24 mouse cellular contexts compared by ENCODE assay signal in the genomic region with DNA sequence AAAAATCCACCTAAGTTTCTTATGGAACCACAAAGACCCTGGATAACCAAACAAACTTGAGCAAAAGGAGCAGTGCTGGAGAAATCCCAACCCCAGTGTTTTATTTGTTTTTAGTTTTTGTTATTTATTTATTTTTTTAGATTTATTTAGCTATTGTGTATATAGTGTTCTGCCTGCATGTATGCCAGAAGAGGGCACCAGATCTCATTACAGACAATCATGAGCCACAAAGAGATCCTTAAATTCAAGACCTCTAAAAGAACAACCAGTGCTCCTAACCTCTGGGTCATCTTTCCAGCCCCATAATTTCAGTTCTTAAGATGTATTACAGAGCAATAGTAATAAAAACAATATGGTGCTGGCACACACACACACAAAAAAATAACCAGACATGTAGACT. TPM values are rescaled to one million over a fixed set of nuclear protein-coding genes. Genes with fewer than 3 reads are reported as not detected.
DNase-seq lines count a peak whose midpoint lies in the region; ATAC-seq and TF ChIP-seq lines count a peak whose summit lies in the region.
"Had no signal": no experiment of that assay in that cellular context is flagged by ENCODE, and none has a peak within 500 bp of the region (broad histone marks: within the 10 kb centered on the region; RNA-seq: fewer than 3 reads in every experiment).

No protein-coding gene starts in this region.

- TF ChIP-seq RAD21 in MEL (IDR thresholded peaks at IDR 0.05; ENCODE audit: low read depth, low read length), result peak; percentile 59

- no peak overlapping the region for H3K4me2 ChIP-seq in heart, postnatal 0 days (ENCODE audit: low read depth, low read length)
- no peak overlapping the region for H3K4me2 ChIP-seq in lung, embryonic 14.5 days
- H3K4me2 ChIP-seq in forebrain, embryonic 11.5 days (ENCODE audit: low read depth, low read length, severe bottlenecking), result no peak overlapping the region
- H3K4me2 ChIP-seq: forebrain, embryonic 15.5 days; lung, embryonic 15.5 days had no signal

- no peaks in the 10 kb centered on the region for H3K79me2 ChIP-seq in MEL (ENCODE audit: control insufficient read depth, insufficient read depth, low read length, poor library complexity)

- TF ChIP-seq CTCF in heart, postnatal 0 days (IDR thresholded peaks at IDR 0.05; ENCODE audit: low read depth), result peak; percentile 31
- TF ChIP-seq CTCF in lung, embryonic 14.5 days (IDR thresholded peaks at IDR 0.05; ENCODE audit: low read depth), result 0 out of 2 replicates have a peak, but pooled peaks have one; percentile 15
- peak in 2 of 3 experiments; percentile 8 to 53; a peak in 2 of 6 replicates for TF ChIP-seq CTCF in MEL (IDR thresholded peaks at IDR 0.05 in 2 of 3, conservative IDR thresholded peaks at IDR 0.05 in 1 of 3; ENCODE audit: control insufficient read depth in 1 of 3, insufficient read depth in 1 of 3, low read depth in 2 of 3, low read length in 3 of 3, poor library complexity in 1 of 3, severe bottlenecking in 1 of 3)

- no peak overlapping the region for H3K4me3 ChIP-seq in heart, postnatal 0 days (ENCODE audit: low read depth, low read length)
- H3K4me3 ChIP-seq in lung, embryonic 14.5 days (ENCODE audit: low read depth, low read length), result no peak overlapping the region
- no peak overlapping the region for H3K4me3 ChIP-seq in MEL (ENCODE audit: control insufficient read depth in 1 of 2, insufficient read depth in 1 of 2, low read depth in 2 of 2, low read length in 2 of 2)
- H3K4me3 ChIP-seq in forebrain, embryonic 11.5 days (ENCODE audit: low read depth, low read length), result no peak overlapping the region
- H3K4me3 ChIP-seq: forebrain, embryonic 15.5 days; lung, embryonic 15.5 days had no signal

- no peaks in the 10 kb centered on the region for H3K9me3 ChIP-seq in heart, postnatal 0 days (replicated peaks; ENCODE audit: control insufficient read depth, low read length)
- no peaks in the 10 kb centered on the region for H3K9me3 ChIP-seq in lung, embryonic 14.5 days (ENCODE audit: low read depth, low read length)
- no peaks in the 10 kb centered on the region for H3K9me3 ChIP-seq in MEL (replicated peaks; ENCODE audit: insufficient read depth, low read length)
- no peaks in the 10 kb centered on the region for H3K9me3 ChIP-seq in forebrain, embryonic 11.5 days (ENCODE audit: control insufficient read depth, low read length)
- H3K9me3 ChIP-seq: forebrain, embryonic 15.5 days; lung, embryonic 15.5 days had no signal

- H3K36me3 ChIP-seq in heart, postnatal 0 days (replicated peaks; ENCODE audit: control insufficient read depth, insufficient read depth, low read length), result no peaks in the 10 kb centered on the region
- H3K36me3 ChIP-seq in lung, embryonic 14.5 days (ENCODE audit: insufficient read depth), result no peaks in the 10 kb centered on the region
- no peaks in the 10 kb centered on the region for H3K36me3 ChIP-seq in MEL (ENCODE audit: control insufficient read depth in 1 of 2, insufficient read depth in 2 of 2, low read length in 2 of 2)
- no peaks in the 10 kb centered on the region for H3K36me3 ChIP-seq in forebrain, embryonic 11.5 days (ENCODE audit: control insufficient read depth, insufficient read depth, low read length)
- H3K36me3 ChIP-seq: forebrain, embryonic 15.5 days; lung, embryonic 15.5 days had no signal

- TF ChIP-seq EP300 in heart, postnatal 0 days (IDR thresholded peaks at IDR 0.05; ENCODE audit: low read depth), result no peak
- TF ChIP-seq EP300 in MEL (IDR thresholded peaks at IDR 0.05; ENCODE audit: low read depth in 1 of 2, low read length in 2 of 2), result no peak

- no peak overlapping the region for H3K27ac ChIP-seq in heart, postnatal 0 days (ENCODE audit: low read depth)
- no peak overlapping the region for H3K27ac ChIP-seq in lung, embryonic 14.5 days (ENCODE audit: low read depth)
- no peak overlapping the region for H3K27ac ChIP-seq in MEL (ENCODE audit: control insufficient read depth, low read depth, low read length)
- no peak overlapping the region for H3K27ac ChIP-seq in forebrain, embryonic 11.5 days (ENCODE audit: low read depth, low read length)
- H3K27ac ChIP-seq: forebrain, embryonic 15.5 days; lung, embryonic 15.5 days had no signal

- TF ChIP-seq POLR2A in MEL (IDR thresholded peaks at IDR 0.05; ENCODE audit: control insufficient read depth in 1 of 2, insufficient read depth in 1 of 2, low read depth in 1 of 2, low read length in 2 of 2, poor library complexity in 1 of 2), result no peak

- DNase-seq in heart, postnatal 0 days (ENCODE audit: low spot score), result no peak
- DNase-seq in heart, adult 11 months, result no peak
- peak; percentile 13 for DNase-seq in lung, embryonic 14.5 days
- DNase-seq in lung, postnatal 4 days, result no peak
- peak; percentile 33 for DNase-seq in MEL (ENCODE audit: low read depth, low spot score)
- DNase-seq in naive thymus-derived CD4-positive, alpha-beta T cell, adult 2 months (ENCODE audit: low read depth), result peak; percentile 7
- no peak for DNase-seq in ovary, postnatal 10 days (ENCODE audit: low spot score)
- no peak for DNase-seq in forebrain, embryonic 11.5 days (ENCODE audit: low spot score)
- DNase-seq: cerebellum, adult 2 months; embryo, embryonic 11 days; liver had no signal

- ATAC-seq in heart, postnatal 0 days (ENCODE audit: insufficient read depth, low read depth), result no peak
- ATAC-seq in lung, embryonic 14.5 days (ENCODE audit: insufficient read depth), result no peak
- ATAC-seq in forebrain, embryonic 11.5 days (replicated peaks; ENCODE audit: low FRiP score), result no peak
- ATAC-seq: forebrain, embryonic 15.5 days; inflammation-experienced regulatory T-cells, adult 6 months had no signal

- no peak overlapping the region for H3K9ac ChIP-seq in heart, postnatal 0 days (replicated peaks; ENCODE audit: low read depth, low read length)
- H3K9ac ChIP-seq in lung, embryonic 14.5 days, result no peak overlapping the region
- no peak overlapping the region for H3K9ac ChIP-seq in MEL (ENCODE audit: control insufficient read depth, low read depth, low read length, poor library complexity, severe bottlenecking)
- no peak overlapping the region for H3K9ac ChIP-seq in forebrain, embryonic 11.5 days (ENCODE audit: low read length)
- H3K9ac ChIP-seq: forebrain, embryonic 15.5 days; lung, embryonic 15.5 days had no signal

- no peaks in the 10 kb centered on the region for H3K27me3 ChIP-seq in heart, postnatal 0 days (ENCODE audit: control insufficient read depth, insufficient read depth, low read length)
- no peaks in the 10 kb centered on the region for H3K27me3 ChIP-seq in lung, embryonic 14.5 days (ENCODE audit: insufficient read depth, low read length)
- H3K27me3 ChIP-seq in MEL (ENCODE audit: control insufficient read depth in 1 of 2, insufficient read depth in 2 of 2, low read length in 2 of 2), result no peaks in the 10 kb centered on the region
- no peaks in the 10 kb centered on the region for H3K27me3 ChIP-seq in forebrain, embryonic 11.5 days (ENCODE audit: control insufficient read depth, insufficient read depth, low read length)
- H3K27me3 ChIP-seq: forebrain, embryonic 15.5 days; lung, embryonic 15.5 days had no signal

- no peaks in the 10 kb centered on the region for H3K4me1 ChIP-seq in heart, postnatal 0 days (ENCODE audit: control insufficient read depth, insufficient read depth)
- H3K4me1 ChIP-seq in lung, embryonic 14.5 days (ENCODE audit: insufficient read depth), result no peaks in the 10 kb centered on the region
- no peaks in the 10 kb centered on the region for H3K4me1 ChIP-seq in MEL (ENCODE audit: control insufficient read depth in 1 of 2, insufficient read depth in 2 of 2, low read length in 2 of 2)
- no peaks in the 10 kb centered on the region for H3K4me1 ChIP-seq in forebrain, embryonic 11.5 days (replicated peaks; ENCODE audit: control insufficient read depth, insufficient read depth, low read length)
- H3K4me1 ChIP-seq: forebrain, embryonic 15.5 days; lung, embryonic 15.5 days had no signal

TF ChIP-seq in MEL, 35 proteins besides CTCF, POLR2A, EP300 and RAD21:
- peak; percentile 74 for TF ChIP-seq ZC3H11A (IDR thresholded peaks at IDR 0.05; ENCODE audit: low read depth, low read length)
- TF ChIP-seq HCFC1 (IDR thresholded peaks at IDR 0.05; ENCODE audit: low read depth, low read length), result no peak
- no peak for TF ChIP-seq RCOR1 (IDR thresholded peaks at IDR 0.05; ENCODE audit: low read depth, low read length)
- peak; percentile 74 for TF ChIP-seq SMC3 (IDR thresholded peaks at IDR 0.05; ENCODE audit: low read depth, low read length)

RNA-seq across cellular contexts. Expression of gene Vmn1r39, which starts 26.5 kb away (rescaled TPM):
- total RNA-seq in heart, postnatal 0 days (2014; rRNA removed; ENCODE audit: low replicate concordance), result not detected in 2 replicates
- polyA plus RNA-seq in heart, postnatal 0 days (2015; fragmentation: Nextera tagmentation; extraction: Ambion mirVana), result not detected in 2 replicates
- polyA plus RNA-seq in lung, embryonic 14.5 days (2014; fragmentation: Nextera tagmentation; extraction: Ambion mirVana), result not detected in 2 replicates
- not detected in 2 replicates for total RNA-seq in MEL (2012; rRNA removed)
- under 1 TPM in 1 of 2 experiments, not detected in 1; 0.13 TPM for polyA plus RNA-seq in MEL (2012; ENCODE audit: insufficient read depth in 1 of 2, insufficient read length in 2 of 2, low read depth in 1 of 2, low replicate concordance in 2 of 2, missing spikeins in 1 of 2)
- not detected in 2 replicates for polyA plus RNA-seq in forebrain, embryonic 11.5 days (2014; fragmentation: Nextera tagmentation; extraction: Ambion mirVana)
- total RNA-seq: gastrocnemius, adult 18-20 months; heart, postnatal 25 days; layer of hippocampus, postnatal 10 days; left cerebral cortex, postnatal 25 days; megakaryocyte-erythroid progenitor cell, adult 5-6 weeks; monocyte, adult 5-6 weeks had no signal
- polyA plus RNA-seq: cerebellum, adult 2 months; forebrain, embryonic 15.5 days; inflammation-experienced regulatory T-cells, adult 6 months; kidney, embryonic 16.5 days; lung, embryonic 15.5 days; neural tube, embryonic 14.5 days; small intestine, adult 2 months; urinary bladder, adult 2 months had no signal

RNA-seq across cellular contexts. Expression of gene Vmn1r38, which starts 54.5 kb away (rescaled TPM):
- total RNA-seq in heart, postnatal 0 days (2014; rRNA removed; ENCODE audit: low replicate concordance), result not detected in 2 replicates
- polyA plus RNA-seq in heart, postnatal 0 days (2015; fragmentation: Nextera tagmentation; extraction: Ambion mirVana), result not detected in 2 replicates
- polyA plus RNA-seq in lung, embryonic 14.5 days (2014; fragmentation: Nextera tagmentation; extraction: Ambion mirVana), result not detected in 2 replicates
- not detected in 2 replicates for total RNA-seq in MEL (2012; rRNA removed)
- polyA plus RNA-seq in MEL (2012; ENCODE audit: insufficient read depth in 1 of 2, insufficient read length in 2 of 2, low read depth in 1 of 2, low replicate concordance in 2 of 2, missing spikeins in 1 of 2), result not detected
- not detected in 2 replicates for polyA plus RNA-seq in forebrain, embryonic 11.5 days (2014; fragmentation: Nextera tagmentation; extraction: Ambion mirVana)
- total RNA-seq: gastrocnemius, adult 18-20 months; heart, postnatal 25 days; layer of hippocampus, postnatal 10 days; left cerebral cortex, postnatal 25 days; megakaryocyte-erythroid progenitor cell, adult 5-6 weeks; monocyte, adult 5-6 weeks had no signal
- polyA plus RNA-seq: cerebellum, adult 2 months; forebrain, embryonic 15.5 days; kidney, embryonic 16.5 days; lung, embryonic 15.5 days; neural tube, embryonic 14.5 days; small intestine, adult 2 months; urinary bladder, adult 2 months had no signal

RNA-seq across cellular contexts. Expression of gene Gng12, which starts 59.3 kb away (rescaled TPM):
- total RNA-seq in heart, postnatal 0 days (2014; rRNA removed; ENCODE audit: low replicate concordance), result 20.1 and 30.6 TPM in 2 replicates
- polyA plus RNA-seq in heart, postnatal 0 days (2015; fragmentation: Nextera tagmentation; extraction: Ambion mirVana), result 41.0 and 44.8 TPM in 2 replicates
- 119 and 131 TPM in 2 replicates for polyA plus RNA-seq in lung, embryonic 14.5 days (2014; fragmentation: Nextera tagmentation; extraction: Ambion mirVana)
- total RNA-seq in MEL (2012; rRNA removed), result 13.1 and 16.8 TPM in 2 replicates
- polyA plus RNA-seq in MEL (2012; ENCODE audit: insufficient read depth in 1 of 2, insufficient read length in 2 of 2, low read depth in 1 of 2, low replicate concordance in 2 of 2, missing spikeins in 1 of 2), result 10 to 100 TPM in 1 of 2 experiments, not detected in 1; 44.0 TPM
- polyA plus RNA-seq in forebrain, embryonic 11.5 days (2014; fragmentation: Nextera tagmentation; extraction: Ambion mirVana), result 43.5 and 46.2 TPM in 2 replicates

Comparison
In these comparisons a context has a peak if more than half of its experiments do, and no peak if none do; other contexts are left out.
1. DNase-seq: peak in lung, embryonic 14.5 days (single experiment), MEL (single experiment) and naive thymus-derived CD4-positive, alpha-beta T cell, adult 2 months (single experiment); none in heart, postnatal 0 days (single experiment), heart, adult 11 months (single experiment), lung, postnatal 4 days (0 of 2), ovary, postnatal 10 days (single experiment) and forebrain, embryonic 11.5 days (single experiment).
2. Peak in every context shown above with its lines, with median percentiles within 50 percentile points of each other: CTCF ChIP-seq.